Mouse (Mus musculus) lung, postnatal 14 days (tissue): ENCODE data around the gene Ccn2.

Experiments
- DNase-seq: peaks from one replicate; pipeline ENCODE4 v3.0.0; 2021

The Ccn2 gene

GRCm38 (mm10) chr10:24595250-24596002 lies at the start of gene Ccn2:
TSS of gene Ccn2 (plus strand) at chr10:24595442.
- DNase-seq, result peak; percentile 89

DNA sequence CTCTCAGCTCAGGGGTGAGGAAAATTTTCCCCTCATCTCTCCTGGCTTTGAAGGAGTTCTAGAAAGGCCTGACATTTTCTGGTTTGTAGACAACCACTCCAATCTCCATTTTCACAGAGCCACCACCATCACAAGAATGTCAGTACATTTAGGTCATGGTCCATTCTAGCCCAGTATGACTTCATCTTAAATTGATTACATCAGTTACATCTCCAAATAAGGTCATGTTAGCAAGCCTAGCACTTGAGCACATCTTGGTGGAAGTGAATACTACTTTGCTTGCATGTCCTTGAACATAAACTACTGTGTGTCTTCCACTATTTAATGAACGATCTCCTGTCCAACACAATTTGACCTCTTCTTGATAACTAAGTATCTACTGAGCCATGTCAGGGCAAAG lies 42.4 kb upstream of the Ccn2 start:
- no peak for DNase-seq

DNA sequence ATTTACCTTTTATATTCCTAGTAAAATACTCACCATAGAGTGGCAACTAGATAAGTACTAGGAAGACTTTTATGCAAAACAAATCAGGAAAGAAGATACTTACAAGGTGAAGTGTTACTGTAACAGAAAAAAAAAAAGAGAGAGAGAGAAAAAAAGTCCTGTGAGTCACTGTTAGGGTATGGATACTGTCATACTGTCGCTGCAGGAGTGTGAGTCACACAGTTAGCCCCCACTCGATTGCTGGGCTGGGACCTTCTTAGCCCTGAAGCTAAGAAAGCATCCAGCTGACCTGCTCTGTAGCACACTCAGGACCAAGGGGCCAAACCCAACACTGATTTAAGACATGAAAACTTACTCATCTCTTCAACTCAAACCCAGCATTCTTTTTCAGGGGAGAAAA lies 41.2 kb upstream of the Ccn2 start:
- DNase-seq, result no peak

DNA sequence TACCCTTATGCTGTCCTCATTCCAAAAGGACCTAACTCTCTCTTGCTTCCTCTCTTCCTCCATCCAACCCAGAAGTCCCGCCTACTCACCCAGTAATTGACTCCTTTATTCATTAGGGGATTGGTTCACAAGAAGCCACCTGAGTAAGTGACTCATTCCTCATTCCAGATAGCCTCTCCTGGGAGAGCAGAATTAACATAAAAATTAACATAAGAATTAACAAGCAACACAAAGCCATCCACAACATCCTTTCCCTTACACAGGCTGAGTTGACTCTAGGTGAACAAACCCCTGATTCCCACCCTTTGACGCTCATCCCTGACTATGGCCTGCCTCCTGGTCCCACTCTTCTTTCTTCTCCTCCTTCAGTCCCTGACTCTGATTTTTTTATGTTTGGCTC lies 36.9 kb upstream of the Ccn2 start:
- no peak for DNase-seq

DNA sequence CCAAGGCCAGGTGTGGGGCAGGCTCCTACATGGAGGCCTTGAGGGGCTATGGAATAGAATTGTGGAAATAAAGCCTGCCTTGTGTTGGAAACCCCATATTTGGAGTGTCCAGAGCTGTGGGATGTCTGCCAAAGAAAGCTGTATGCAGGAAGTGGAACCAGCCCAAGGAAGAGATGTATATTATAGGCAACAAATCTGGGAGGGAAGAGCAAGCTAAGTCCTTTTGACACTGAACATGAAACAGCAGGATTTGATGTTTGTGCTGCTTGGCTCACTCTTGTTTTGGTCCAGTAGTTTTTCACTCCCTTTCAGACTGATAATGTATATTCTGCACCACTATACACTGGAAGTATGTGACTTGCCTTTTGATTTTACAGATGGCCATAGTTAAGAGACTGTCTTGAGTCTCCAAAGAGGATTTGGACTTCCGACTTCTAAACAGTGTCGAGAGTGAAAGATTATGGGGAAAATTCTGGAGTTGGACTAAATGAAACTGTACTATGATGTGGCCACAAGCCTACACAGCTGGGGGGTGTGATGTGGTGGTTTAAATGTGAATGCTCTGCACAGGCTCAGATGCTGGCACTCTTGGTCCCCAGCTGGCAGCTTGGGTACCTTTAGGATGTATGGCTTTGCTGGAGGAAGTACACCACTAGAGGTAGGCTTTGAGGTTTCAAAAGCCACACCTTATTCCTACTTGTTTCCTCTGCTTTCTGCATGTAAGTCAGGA lies 25.4 kb upstream of the Ccn2 start:
- no peak for DNase-seq

DNA sequence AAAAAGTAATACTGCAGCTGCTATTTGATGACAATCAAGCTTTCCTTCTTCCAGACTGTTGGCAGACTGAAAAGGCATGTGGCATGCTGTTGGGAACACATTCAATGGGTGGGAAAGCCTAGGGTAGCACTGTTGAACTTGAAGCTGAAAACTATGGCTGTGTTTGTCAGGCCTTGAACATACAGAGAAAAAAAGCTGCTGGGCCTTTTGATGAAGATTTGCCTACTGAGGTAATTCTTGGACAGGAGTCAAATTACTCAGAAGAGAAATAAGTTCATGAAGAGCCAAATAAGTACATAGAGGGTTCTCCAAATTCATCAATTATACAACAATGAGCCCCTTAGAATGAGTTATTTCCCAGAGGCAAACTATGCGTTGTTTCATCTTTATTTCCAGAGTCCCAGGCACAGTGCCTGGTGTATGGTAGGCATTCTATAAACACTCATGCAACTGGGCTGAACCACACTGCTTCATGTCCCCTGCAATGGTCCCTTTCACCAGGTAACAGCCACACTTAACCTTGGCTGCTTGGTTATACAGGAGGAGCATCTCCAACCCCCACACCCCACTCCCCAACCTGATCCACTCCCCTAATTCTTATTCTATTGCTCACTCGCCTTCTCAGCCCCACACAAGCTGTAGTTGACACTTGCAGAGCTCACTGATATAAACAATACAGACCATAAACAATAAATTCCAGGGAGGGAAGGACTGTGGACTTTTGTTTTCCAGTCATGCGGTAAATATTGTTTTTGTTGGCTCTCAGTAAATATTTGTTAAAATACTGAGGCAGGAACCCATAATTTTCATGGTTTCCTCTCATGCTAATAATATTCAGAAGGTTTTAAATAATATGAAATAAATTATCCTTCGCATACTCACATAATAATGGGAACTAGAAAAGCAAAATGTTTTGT lies 22.9 kb upstream of the Ccn2 start:
- no peak for DNase-seq

DNA sequence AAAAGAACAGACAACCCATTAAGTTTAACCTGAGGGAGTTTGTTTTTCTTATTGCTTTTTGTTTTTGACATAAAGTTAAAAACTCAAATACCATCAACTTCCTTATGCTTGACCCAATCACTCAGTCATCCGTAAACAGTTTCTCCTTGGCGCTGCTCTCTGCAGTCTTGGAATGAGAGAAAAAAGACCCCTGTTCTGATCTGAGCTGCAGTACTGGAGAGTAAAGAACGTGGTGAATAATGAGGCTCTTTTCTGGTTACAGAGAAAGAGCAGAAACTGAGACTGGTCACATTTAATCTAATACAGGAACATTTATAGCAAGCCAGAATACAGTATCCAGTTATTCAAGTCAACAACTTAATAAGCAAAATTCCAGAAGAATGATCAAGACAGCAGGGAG lies 21.8 kb upstream of the Ccn2 start:
- DNase-seq, result no peak

GRCm38 (mm10) chr10:24581076-24581475 lies 14.2 kb upstream of the Ccn2 start:
- DNase-seq, result no peak

DNA sequence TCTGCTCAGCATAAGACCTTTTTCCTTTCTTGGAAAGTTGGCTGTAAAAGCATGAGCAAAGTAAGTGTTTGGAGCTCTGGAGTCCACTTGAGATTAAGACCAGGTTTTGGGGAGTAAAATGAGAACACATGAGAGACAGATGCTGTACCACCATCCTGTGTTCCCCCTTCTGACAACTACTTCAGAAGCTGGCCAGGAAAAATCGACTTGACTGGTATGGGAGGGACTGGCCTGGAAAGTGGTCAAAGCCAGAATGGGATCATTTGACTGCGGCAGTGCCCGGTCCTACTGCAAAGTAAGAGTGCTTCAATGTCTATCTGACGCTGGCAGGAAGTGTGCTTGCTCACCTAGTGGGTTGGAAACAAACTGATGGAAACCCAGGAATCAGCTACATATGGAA lies 6.4 kb upstream of the Ccn2 start:
- DNase-seq, result no peak

- no peak for DNase-seq
Observed at GRCm38 (mm10) chr10:24589238-24589637, 6.0 kb upstream of the Ccn2 start.

GRCm38 (mm10) chr10:24590546-24590945 lies 4.7 kb upstream of the Ccn2 start:
- no peak for DNase-seq

DNA sequence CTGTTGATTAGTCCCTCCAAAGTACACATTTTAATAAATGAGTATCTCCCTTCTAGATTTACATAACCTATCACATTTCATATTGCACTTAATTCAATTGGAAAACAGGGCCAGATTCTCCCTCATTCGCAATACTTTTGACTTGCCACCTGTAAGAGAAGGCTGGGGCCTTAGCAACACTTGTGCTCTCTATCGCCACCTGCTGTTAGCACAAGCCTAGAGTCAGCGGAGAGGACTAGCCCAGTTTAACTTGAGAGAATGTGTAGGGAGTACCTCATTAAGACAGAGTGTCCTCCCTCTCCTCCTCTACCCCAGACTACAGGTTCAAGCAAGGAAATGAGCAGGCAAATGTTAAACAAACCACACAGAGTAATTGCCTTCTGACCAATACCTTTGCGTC lies 4.1 kb upstream of the Ccn2 start:
- DNase-seq, result peak; percentile 94

- DNase-seq, result no peak
Observed at GRCm38 (mm10) chr10:24591741-24592140, 3.5 kb upstream of the Ccn2 start.

DNA sequence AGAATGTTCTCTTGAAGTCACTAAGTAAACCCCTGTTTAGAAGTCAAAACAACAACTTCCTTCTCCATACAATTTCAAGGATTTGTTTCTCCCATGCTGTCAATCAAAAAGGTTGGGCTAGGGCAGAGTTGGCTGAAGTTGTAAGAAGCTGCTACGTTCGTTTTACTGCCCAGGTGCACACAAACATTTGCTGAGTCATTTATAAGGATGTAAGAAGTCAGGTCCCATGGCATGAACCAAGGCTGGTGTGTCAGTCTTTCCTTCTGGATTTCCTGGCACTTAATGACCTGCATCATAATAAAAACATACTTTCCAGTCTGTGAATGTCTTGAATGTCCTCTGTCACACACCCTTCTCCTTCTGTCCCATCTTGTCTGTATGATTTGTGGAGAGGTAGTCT lies 2.9 kb upstream of the Ccn2 start:
- no peak for DNase-seq

DNA sequence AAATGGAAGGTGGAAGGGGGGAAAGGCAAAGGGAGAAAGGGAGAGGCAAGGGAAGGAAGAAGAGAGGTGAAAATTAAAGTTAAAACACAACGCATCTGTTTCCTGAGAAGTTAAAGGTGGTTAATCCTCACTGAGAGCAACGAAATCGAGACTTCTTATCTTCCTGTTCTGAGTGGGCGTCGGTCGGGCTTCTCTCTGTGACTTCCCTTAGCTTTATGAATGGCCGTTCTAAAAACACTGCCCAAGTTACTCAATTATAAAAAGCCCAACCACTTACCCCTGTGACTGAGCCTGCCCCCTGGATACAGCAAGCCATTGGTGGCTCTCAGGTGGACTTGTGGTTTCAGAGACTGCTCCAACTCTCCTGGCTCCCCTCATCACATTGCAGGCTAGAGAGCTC lies 2.3 kb upstream of the Ccn2 start:
- DNase-seq, result no peak

DNA sequence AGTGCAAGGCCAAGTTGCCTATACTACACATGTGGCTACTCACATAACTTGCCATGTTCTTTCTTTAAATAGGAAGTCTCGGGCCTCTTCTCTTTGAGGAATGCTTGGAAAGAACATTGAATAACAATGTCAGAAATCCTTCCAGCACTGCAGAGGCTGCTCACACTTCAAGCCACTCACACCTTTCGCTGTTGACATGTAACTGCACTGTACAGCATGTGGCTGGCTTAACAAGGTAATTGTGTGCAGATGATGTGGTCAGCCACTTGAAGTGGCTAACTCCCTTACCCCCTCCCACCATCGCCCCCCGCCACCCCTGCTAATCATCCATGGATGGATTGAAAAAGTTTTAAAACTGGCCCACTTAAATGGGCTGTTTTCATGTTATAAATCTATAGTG lies 1.7 kb upstream of the Ccn2 start:
- DNase-seq, result no peak

- DNase-seq, result peak; percentile 72
Observed at GRCm38 (mm10) chr10:24596003-24596868, 994 bp downstream of the Ccn2 start.

GRCm38 (mm10) chr10:24596869-24597339 lies 1.7 kb downstream of the Ccn2 start:
- DNase-seq, result no peak

DNA sequence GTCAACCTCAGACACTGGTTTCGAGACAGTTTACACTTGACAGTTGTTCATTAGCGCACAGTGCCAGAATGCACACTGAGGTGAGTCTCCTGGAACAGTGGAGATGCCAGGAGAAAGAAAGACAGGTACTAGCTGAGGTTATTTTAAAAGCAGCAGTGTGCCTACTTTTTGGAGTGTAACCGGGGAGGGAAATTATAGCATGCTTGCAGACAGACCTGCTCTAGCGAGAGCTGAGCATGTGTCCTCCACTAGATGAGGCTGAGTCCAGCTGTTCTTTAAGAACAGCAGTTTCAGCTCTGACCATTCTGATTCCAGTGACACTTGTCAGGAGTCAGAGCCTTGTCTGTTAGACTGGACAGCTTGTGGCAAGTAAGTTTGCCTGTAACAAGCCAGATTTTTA lies 2.5 kb downstream of the Ccn2 start:
- DNase-seq, result peak; percentile 11

GRCm38 (mm10) chr10:24598693-24599092 lies 3.5 kb downstream of the Ccn2 start:
- no peak for DNase-seq

GRCm38 (mm10) chr10:24599802-24600201 lies 4.6 kb downstream of the Ccn2 start:
- DNase-seq, result peak; percentile 17

GRCm38 (mm10) chr10:24603035-24603434 lies 7.8 kb downstream of the Ccn2 start:
- DNase-seq, result no peak
